Mouse (Mus musculus) MEL (cell line): Measurements from ENCODE around the gene Sf3b6.

ENCODE experiments used
- CTCF ChIP-seq, 3 experiments: IDR thresholded peaks in 2 of 3; conservative IDR thresholded peaks in 1 of 3; 2 replicates each; pipeline ENCODE4 v1.5.1; 2011 to 2012; ENCODE audit warnings: low read length in 3 of 3, low read depth in 2 of 3, mild to moderate bottlenecking in 2 of 3, improper control_type of control experiment in 1 of 3, inconsistent platforms in 1 of 3, mixed read lengths in 1 of 3, moderate library complexity in 1 of 3; ENCODE audit not compliant: control insufficient read depth in 1 of 3, insufficient read depth in 1 of 3, poor library complexity in 1 of 3, severe bottlenecking in 1 of 3
- EP300 ChIP-seq, 2 experiments: IDR thresholded peaks; 2 replicates each; pipeline ENCODE4 v1.6.1; 2011; ENCODE audit warnings: improper control_type of control experiment in 2 of 2, low read length in 2 of 2, low read depth in 1 of 2, mild to moderate bottlenecking in 1 of 2
- HCFC1 ChIP-seq: IDR thresholded peaks from 2 replicates; pipeline ENCODE4 v1.6.1; 2012; ENCODE audit warnings: low read depth, mild to moderate bottlenecking, inconsistent platforms, low read length, improper control_type of control experiment, moderate library complexity
- MAX ChIP-seq: IDR thresholded peaks from 2 replicates; pipeline ENCODE4 v1.6.1; 2011; ENCODE audit warnings: low read length, improper control_type of control experiment
- POLR2A ChIP-seq, 2 experiments: IDR thresholded peaks; 2 replicates each; pipeline ENCODE4 v1.6.1; 2011 to 2012; ENCODE audit warnings: low read length in 2 of 2, mild to moderate bottlenecking in 2 of 2, control low read depth in 1 of 2, improper control_type of control experiment in 1 of 2, low read depth in 1 of 2, moderate library complexity in 1 of 2; ENCODE audit not compliant: control insufficient read depth in 1 of 2, insufficient read depth in 1 of 2, poor library complexity in 1 of 2
- RAD21 ChIP-seq: IDR thresholded peaks from 2 replicates; pipeline ENCODE4 v1.6.1; 2011; ENCODE audit warnings: mild to moderate bottlenecking, low read depth, low read length, improper control_type of control experiment
- TCF12 ChIP-seq: IDR thresholded peaks from 2 replicates; pipeline ENCODE4 v1.6.1; 2014; ENCODE audit warnings: low read depth, mild to moderate bottlenecking, inconsistent platforms, low read length, improper control_type of control experiment, moderate library complexity
- ZC3H11A ChIP-seq: IDR thresholded peaks from 2 replicates; pipeline ENCODE4 v1.6.1; 2012; ENCODE audit warnings: low read depth, mild to moderate bottlenecking, inconsistent platforms, low read length, improper control_type of control experiment
- ZMIZ1 ChIP-seq: IDR thresholded peaks from 2 replicates; pipeline ENCODE4 v1.6.1; 2012; ENCODE audit warnings: low read depth, mild to moderate bottlenecking, inconsistent platforms, low read length, improper control_type of control experiment, moderate library complexity

GRCm38 (mm10) chr12:4873531-4873930 lies 56.2 kb downstream of the Sf3b6 start:
- TF ChIP-seq ZC3H11A (no peak), TCF12 (no peak), MAX (no peak), CTCF (IDR thresholded peaks at IDR 0.05 in 2 of 3, conservative IDR thresholded peaks at IDR 0.05 in 1 of 3; ENCODE audit: control insufficient read depth in 1 of 3, insufficient read depth in 1 of 3, low read depth in 2 of 3, low read length in 3 of 3, poor library complexity in 1 of 3, severe bottlenecking in 1 of 3) (no peak), POLR2A (IDR thresholded peaks at IDR 0.05; ENCODE audit: control insufficient read depth in 1 of 2, insufficient read depth in 1 of 2, low read depth in 1 of 2, low read length in 2 of 2, poor library complexity in 1 of 2) (no peak), EP300 (IDR thresholded peaks at IDR 0.05; ENCODE audit: low read depth in 1 of 2, low read length in 2 of 2) (no peak), RAD21 (no peak), HCFC1 (no peak), ZMIZ1 (no peak)
